9 mouse cellular contexts compared by ENCODE assay signal in the genomic region with DNA sequence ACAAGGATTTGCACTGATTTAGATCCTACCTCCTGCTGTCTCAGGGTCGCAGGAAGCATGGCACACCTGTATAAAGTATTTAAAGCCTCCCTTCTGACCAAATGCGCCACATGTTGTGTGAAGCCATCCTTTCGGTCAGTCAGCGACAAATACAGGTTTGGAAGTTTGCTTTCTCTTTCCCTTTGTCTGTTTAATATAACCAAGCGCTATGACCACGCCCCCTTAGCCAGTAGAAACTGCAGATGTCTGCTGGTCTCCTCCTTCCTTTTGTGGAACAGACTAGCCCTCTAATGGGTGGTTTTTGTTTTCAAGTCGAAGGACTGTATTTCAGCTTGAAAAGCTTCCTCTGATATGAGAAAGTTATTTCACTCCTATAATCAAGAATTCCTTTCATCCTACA.
A peak's percentile ranks its signal among the peaks of the same experiment; 100 is the strongest.
DNase-seq lines count a peak whose midpoint lies in the region; ATAC-seq and TF ChIP-seq lines count a peak whose summit lies in the region.
"Had no signal": no experiment of that assay in that cellular context is flagged by ENCODE, and none has a peak within 500 bp of the region (broad histone marks: within the 10 kb centered on the region; RNA-seq: fewer than 3 reads in every experiment).

No protein-coding gene starts in this region.

- H3K9ac ChIP-seq in forebrain, embryonic 14.5 days (ENCODE audit: low read length) = no peak overlapping the region
- H3K9ac ChIP-seq in forebrain, postnatal 0 days = no peak overlapping the region
- H3K9ac ChIP-seq in midbrain, postnatal 0 days (replicated peaks; ENCODE audit: low read length, poor library complexity, severe bottlenecking) = no peak overlapping the region
- no peak overlapping the region for H3K9ac ChIP-seq in stomach, embryonic 14.5 days (replicated peaks; ENCODE audit: low read depth, low read length)

- no peaks in the 10 kb centered on the region for H3K27me3 ChIP-seq in forebrain, embryonic 14.5 days (replicated peaks; ENCODE audit: control insufficient read depth, insufficient read depth, low read length)
- no peaks in the 10 kb centered on the region for H3K27me3 ChIP-seq in forebrain, postnatal 0 days (ENCODE audit: insufficient read depth, low read length)
- no peaks in the 10 kb centered on the region for H3K27me3 ChIP-seq in midbrain, embryonic 10.5 days (ENCODE audit: low read depth, poor library complexity, severe bottlenecking)
- no peaks in the 10 kb centered on the region for H3K27me3 ChIP-seq in midbrain, postnatal 0 days (ENCODE audit: insufficient read depth, low read length)
- H3K27me3 ChIP-seq in stomach, embryonic 14.5 days (ENCODE audit: control insufficient read depth, insufficient read depth, low read length) = no peaks in the 10 kb centered on the region

- no peak for TF ChIP-seq CTCF in forebrain, postnatal 0 days (IDR thresholded peaks at IDR 0.05; ENCODE audit: low read depth)
- TF ChIP-seq CTCF in midbrain, postnatal 0 days (IDR thresholded peaks at IDR 0.05) = no peak

- H3K4me2 ChIP-seq in forebrain, embryonic 14.5 days (ENCODE audit: low read length) = no peak overlapping the region
- H3K4me2 ChIP-seq in forebrain, postnatal 0 days (ENCODE audit: low read depth) = no peak overlapping the region
- H3K4me2 ChIP-seq in midbrain, postnatal 0 days (ENCODE audit: low read depth, low read length, poor library complexity, severe bottlenecking) = no peak overlapping the region
- peak overlapping the region; percentile 15 for H3K4me2 ChIP-seq in stomach, embryonic 14.5 days (replicated peaks; ENCODE audit: low read depth, low read length)

- no peak overlapping the region for H3K27ac ChIP-seq in forebrain, embryonic 14.5 days (ENCODE audit: low read depth, low read length)
- no peak overlapping the region for H3K27ac ChIP-seq in forebrain, postnatal 0 days (ENCODE audit: low read depth, low read length)
- 0 out of 2 replicates have a peak overlapping the region, but pooled peaks have one; percentile 19 for H3K27ac ChIP-seq in midbrain, embryonic 10.5 days (replicated peaks)
- H3K27ac ChIP-seq in midbrain, postnatal 0 days (ENCODE audit: low read depth, low read length) = no peak overlapping the region
- peak overlapping the region; percentile 40; the same call in 1 of the 2 replicates for H3K27ac ChIP-seq in stomach, embryonic 14.5 days (ENCODE audit: low read length)

- WGBS in forebrain, embryonic 14.5 days = 34% methylated on average over 7 of the region's 7 CpGs
- 34% methylated on average over 7 of the region's 7 CpGs for WGBS in forebrain, postnatal 0 days
- 46% methylated on average over 7 of the region's 7 CpGs for WGBS in midbrain, embryonic 10.5 days
- 37% methylated on average over 7 of the region's 7 CpGs for WGBS in midbrain, postnatal 0 days
- WGBS in stomach, embryonic 14.5 days = 30% methylated on average over 7 of the region's 7 CpGs

- no peaks in the 10 kb centered on the region for H3K36me3 ChIP-seq in forebrain, embryonic 14.5 days (ENCODE audit: control insufficient read depth, insufficient read depth, low read length)
- no peaks in the 10 kb centered on the region for H3K36me3 ChIP-seq in forebrain, postnatal 0 days (ENCODE audit: insufficient read depth)
- no peaks in the 10 kb centered on the region for H3K36me3 ChIP-seq in midbrain, embryonic 10.5 days
- H3K36me3 ChIP-seq in midbrain, postnatal 0 days (ENCODE audit: insufficient read depth, low read length) = no peaks in the 10 kb centered on the region
- H3K36me3 ChIP-seq in stomach, embryonic 14.5 days (ENCODE audit: control insufficient read depth, insufficient read depth, low read length) = no peaks in the 10 kb centered on the region

- peak; percentile 28 for DNase-seq in forebrain, embryonic 14.5 days (ENCODE audit: low spot score)
- no peak for DNase-seq in forebrain, postnatal 0 days
- no peak for DNase-seq in midbrain, embryonic 10.5 days (ENCODE audit: low spot score)
- no peak for DNase-seq in midbrain, postnatal 0 days (ENCODE audit: low spot score)
- DNase-seq in right cerebral cortex, postnatal 36 days (ENCODE audit: low spot score in 2 of 2) = no peak
- DNase-seq in thymus, adult 18-20 months = no peak

- 0 out of 2 replicates have a peak, but pooled peaks have one; percentile 30 for ATAC-seq in forebrain, embryonic 14.5 days
- no peak for ATAC-seq in forebrain, postnatal 0 days
- ATAC-seq in midbrain, postnatal 0 days (ENCODE audit: low FRiP score) = no peak
- peak; percentile 46 to 48; a peak in 2 of 4 replicates for ATAC-seq in hematopoietic stem cell, adult 5-6 weeks (replicated peaks in 1 of 2; ENCODE audit: insufficient read depth in 1 of 2, low FRiP score in 2 of 2, low TSS enrichment in 1 of 2, low read depth in 1 of 2, poor library complexity in 2 of 2, severe bottlenecking in 2 of 2)
- no peak for ATAC-seq in stomach, embryonic 14.5 days (ENCODE audit: insufficient number of reproducible peaks, insufficient read depth, low FRiP score, low read depth)
- ATAC-seq: inflammation-experienced regulatory T-cells, adult 6 months had no signal

- H3K9me3 ChIP-seq in forebrain, embryonic 14.5 days (replicated peaks; ENCODE audit: control insufficient read depth, low read length) = no peaks in the 10 kb centered on the region
- no peaks in the 10 kb centered on the region for H3K9me3 ChIP-seq in forebrain, postnatal 0 days (ENCODE audit: low read length)
- no peaks in the 10 kb centered on the region for H3K9me3 ChIP-seq in midbrain, embryonic 10.5 days (replicated peaks)
- H3K9me3 ChIP-seq in midbrain, postnatal 0 days (ENCODE audit: low read length) = no peaks in the 10 kb centered on the region
- H3K9me3 ChIP-seq in stomach, embryonic 14.5 days (ENCODE audit: control insufficient read depth, low read depth, low read length) = no peaks in the 10 kb centered on the region

- H3K4me3 ChIP-seq in forebrain, embryonic 14.5 days (ENCODE audit: low read depth, low read length) = no peak overlapping the region
- H3K4me3 ChIP-seq in forebrain, postnatal 0 days (ENCODE audit: low read depth, low read length) = no peak overlapping the region
- H3K4me3 ChIP-seq in midbrain, embryonic 10.5 days = no peak overlapping the region
- H3K4me3 ChIP-seq in midbrain, postnatal 0 days (ENCODE audit: low read depth, low read length) = no peak overlapping the region
- H3K4me3 ChIP-seq in stomach, embryonic 14.5 days (ENCODE audit: low read depth, low read length) = no peak overlapping the region

- H3K4me1 ChIP-seq in forebrain, embryonic 14.5 days (ENCODE audit: control insufficient read depth, insufficient read depth, low read length) = peaks cover 10% of the 10 kb centered on the region
- peaks cover 9% of the 10 kb centered on the region; the same call in 1 of the 2 replicates for H3K4me1 ChIP-seq in forebrain, postnatal 0 days (ENCODE audit: insufficient read depth)
- H3K4me1 ChIP-seq in midbrain, embryonic 10.5 days = peaks cover 19% of the 10 kb centered on the region
- no peaks in the 10 kb centered on the region; the same call in 1 of the 2 replicates for H3K4me1 ChIP-seq in midbrain, postnatal 0 days (ENCODE audit: insufficient read depth, low read length)
- H3K4me1 ChIP-seq in stomach, embryonic 14.5 days (ENCODE audit: control insufficient read depth, insufficient read depth, low read length) = peaks cover 9% of the 10 kb centered on the region; the same call in 1 of the 2 replicates

Comparison
In these comparisons a context has a peak if more than half of its experiments do, and no peak if none do; other contexts are left out.
1. ATAC-seq: peak in forebrain, embryonic 14.5 days (single experiment) and hematopoietic stem cell, adult 5-6 weeks (2 of 2); none in forebrain, postnatal 0 days (single experiment), midbrain, postnatal 0 days (single experiment) and stomach, embryonic 14.5 days (single experiment).
2. H3K27ac ChIP-seq: peak in midbrain, embryonic 10.5 days (single experiment) and stomach, embryonic 14.5 days (single experiment); none in forebrain, embryonic 14.5 days (single experiment), forebrain, postnatal 0 days (single experiment) and midbrain, postnatal 0 days (single experiment).